Mouse (Mus musculus) erythroblast, embryonic 14.5 days (primary cell): ENCODE measurements around the gene Nup188.

ENCODE experiments used
- GATA1 ChIP-seq: IDR thresholded peaks from 2 replicates; pipeline ENCODE4 v1.6.1; 2012; ENCODE audit warnings: low read length, inconsistent platforms, mixed read lengths
- TAL1 ChIP-seq: IDR thresholded peaks from 3 replicates; pipeline ENCODE4 v1.6.1; 2012; ENCODE audit warnings: low read length, inconsistent platforms, mixed read lengths

DNA sequence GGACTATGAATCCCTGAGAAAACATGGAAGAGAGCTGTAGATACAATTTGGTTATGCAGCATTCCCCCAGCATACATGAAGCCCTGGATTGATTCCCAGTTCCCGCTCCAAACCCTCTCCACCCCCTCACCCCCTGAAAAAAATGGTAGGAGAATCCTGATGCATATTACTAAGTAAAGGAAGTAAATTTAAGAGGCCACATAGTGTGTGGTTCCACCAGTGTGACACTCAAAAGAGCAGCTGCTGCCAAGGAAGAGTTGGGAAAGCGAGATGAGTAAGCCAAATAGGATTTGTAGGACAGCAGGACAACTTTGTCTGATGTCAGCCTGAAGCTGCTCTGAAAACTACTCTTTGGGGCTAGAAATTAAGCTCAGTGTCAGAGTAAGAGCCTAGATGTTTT is 25.3 kb downstream of the Nup188 start:
- no peak for TF ChIP-seq GATA1
- TF ChIP-seq TAL1, result no peak
